23 mouse cellular contexts compared by ENCODE assay signal in the genomic region with DNA sequence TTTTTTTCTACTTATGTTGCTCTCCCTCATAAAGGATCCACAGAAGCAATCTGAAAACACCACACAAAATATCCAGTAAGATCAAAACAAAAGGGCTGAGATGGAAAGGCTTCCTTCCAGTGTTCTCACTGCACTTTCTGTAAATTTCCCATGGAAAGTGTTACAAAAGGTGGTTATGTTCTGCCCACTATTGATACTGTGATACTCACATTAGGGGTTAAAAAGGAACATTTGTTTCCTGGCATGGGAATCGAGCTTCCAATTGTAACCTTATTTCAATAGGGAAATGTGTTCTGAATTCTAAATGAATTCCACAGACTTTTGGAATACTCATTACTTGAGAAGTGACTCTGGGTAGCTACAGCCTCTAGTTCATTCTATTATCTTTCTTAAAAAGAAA. TPM values are rescaled to one million over a fixed set of nuclear protein-coding genes. Genes with fewer than 3 reads are reported as not detected.
DNase-seq lines count a peak whose midpoint lies in the region; ATAC-seq and TF ChIP-seq lines count a peak whose summit lies in the region.
"Had no signal": no experiment of that assay in that cellular context is flagged by ENCODE, and none has a peak within 500 bp of the region (broad histone marks: within the 10 kb centered on the region; RNA-seq: fewer than 3 reads in every experiment).

No protein-coding gene starts in this region.

- H3K4me2 ChIP-seq in hindbrain, embryonic 12.5 days (replicated peaks) = no peak overlapping the region
- H3K4me2 ChIP-seq in hindbrain, postnatal 0 days (ENCODE audit: low read depth, low read length) = no peak overlapping the region
- no peak overlapping the region for H3K4me2 ChIP-seq in neural tube, embryonic 15.5 days
- H3K4me2 ChIP-seq in heart, embryonic 12.5 days = no peak overlapping the region

- intact Hi-C loops in left cerebral cortex, adult 2 months (cut with DNase I) = no loop called here
- intact Hi-C loops in left cerebral cortex, postnatal 14 days (cut with DNase I) = no loop called here

- H3K9ac ChIP-seq in hindbrain, embryonic 12.5 days = no peak overlapping the region
- no peak overlapping the region for H3K9ac ChIP-seq in hindbrain, postnatal 0 days (replicated peaks; ENCODE audit: low read length)
- H3K9ac ChIP-seq in neural tube, embryonic 15.5 days (replicated peaks) = no peak overlapping the region
- no peak overlapping the region for H3K9ac ChIP-seq in heart, embryonic 12.5 days
- H3K9ac ChIP-seq: liver, postnatal 0 days had no signal

- no peak for TF ChIP-seq CTCF in left cerebral cortex, adult 2 months (IDR thresholded peaks at IDR 0.05)
- TF ChIP-seq CTCF in hindbrain, postnatal 0 days (IDR thresholded peaks at IDR 0.05; ENCODE audit: low read depth) = no peak

- 37% methylated on average over 1 of the region's 1 CpGs for WGBS in hindbrain, embryonic 12.5 days
- 20% methylated on average over 1 of the region's 1 CpGs for WGBS in hindbrain, postnatal 0 days
- WGBS in neural tube, embryonic 15.5 days = 14% methylated on average over 1 of the region's 1 CpGs
- WGBS in heart, embryonic 12.5 days = 74% methylated on average over 1 of the region's 1 CpGs

- peak overlapping the region; percentile 7; the same call in 1 of the 2 replicates for H3K27ac ChIP-seq in left cerebral cortex, adult 2 months
- H3K27ac ChIP-seq in hindbrain, embryonic 12.5 days = peak overlapping the region; percentile 70; the same call in 1 of the 2 replicates
- H3K27ac ChIP-seq in hindbrain, postnatal 0 days = peak overlapping the region; percentile 52
- H3K27ac ChIP-seq in neural tube, embryonic 15.5 days (replicated peaks) = peak overlapping the region; percentile 67
- no peak overlapping the region for H3K27ac ChIP-seq in heart, embryonic 12.5 days (ENCODE audit: poor library complexity, severe bottlenecking)
- H3K27ac ChIP-seq: embryonic facial prominence, embryonic 10.5 days; kidney, postnatal 0 days; limb, embryonic 10.5 days; stomach, postnatal 0 days had no signal

- DNase-seq in left cerebral cortex, adult 2 months (ENCODE audit: extremely low spot score in 1 of 2, low spot score in 2 of 2) = no peak
- no peak for DNase-seq in left cerebral cortex, postnatal 14 days (ENCODE audit: low spot score in 2 of 2)
- peak; percentile 42 for DNase-seq in hindbrain, postnatal 0 days (ENCODE audit: low spot score)
- no peak for DNase-seq in kidney, postnatal 25 days
- DNase-seq: cerebellum, adult 2 months; gastrocnemius, postnatal 14 days; kidney, adult 18-20 months; liver, postnatal 0 days; lung, postnatal 10 days; retina, postnatal 1 day had no signal

- H3K36me3 ChIP-seq in hindbrain, embryonic 12.5 days = peaks cover 82% of the 10 kb centered on the region
- peaks cover 74% of the 10 kb centered on the region for H3K36me3 ChIP-seq in hindbrain, postnatal 0 days (ENCODE audit: insufficient read depth, low read length)
- peaks cover 82% of the 10 kb centered on the region for H3K36me3 ChIP-seq in neural tube, embryonic 15.5 days
- peaks cover 90% of the 10 kb centered on the region for H3K36me3 ChIP-seq in heart, embryonic 12.5 days

- peak; percentile 64 for ATAC-seq in hindbrain, embryonic 12.5 days (ENCODE audit: low FRiP score)
- ATAC-seq in hindbrain, postnatal 0 days = no peak
- ATAC-seq in neural tube, embryonic 15.5 days (ENCODE audit: low FRiP score) = no peak
- no peak for ATAC-seq in heart, embryonic 12.5 days (ENCODE audit: insufficient number of reproducible peaks, low FRiP score)
- ATAC-seq: liver, postnatal 0 days had no signal

- no peak overlapping the region for H3K4me3 ChIP-seq in left cerebral cortex, adult 2 months
- H3K4me3 ChIP-seq in hindbrain, embryonic 12.5 days = no peak overlapping the region
- no peak overlapping the region for H3K4me3 ChIP-seq in hindbrain, postnatal 0 days (ENCODE audit: low read length)
- H3K4me3 ChIP-seq in neural tube, embryonic 15.5 days (replicated peaks) = no peak overlapping the region
- H3K4me3 ChIP-seq in heart, embryonic 12.5 days = no peak overlapping the region
- H3K4me3 ChIP-seq: embryonic facial prominence, embryonic 10.5 days; limb, embryonic 10.5 days had no signal

- no peaks in the 10 kb centered on the region for H3K9me3 ChIP-seq in hindbrain, embryonic 12.5 days (replicated peaks)
- H3K9me3 ChIP-seq in hindbrain, postnatal 0 days (ENCODE audit: low read length) = no peaks in the 10 kb centered on the region
- no peaks in the 10 kb centered on the region for H3K9me3 ChIP-seq in neural tube, embryonic 15.5 days (replicated peaks)
- no peaks in the 10 kb centered on the region for H3K9me3 ChIP-seq in heart, embryonic 12.5 days (replicated peaks)
- H3K9me3 ChIP-seq: embryonic facial prominence, embryonic 10.5 days; limb, embryonic 10.5 days had no signal

- peaks cover 2% of the 10 kb centered on the region; the same call in 1 of the 2 replicates for H3K4me1 ChIP-seq in hindbrain, embryonic 12.5 days
- H3K4me1 ChIP-seq in hindbrain, postnatal 0 days (ENCODE audit: insufficient read depth, low read length) = no peaks in the 10 kb centered on the region
- H3K4me1 ChIP-seq in neural tube, embryonic 15.5 days = no peaks in the 10 kb centered on the region
- no peaks in the 10 kb centered on the region for H3K4me1 ChIP-seq in heart, embryonic 12.5 days (replicated peaks)
- H3K4me1 ChIP-seq: embryonic facial prominence, embryonic 10.5 days; limb, embryonic 10.5 days had no signal

- no peaks in the 10 kb centered on the region for H3K27me3 ChIP-seq in hindbrain, embryonic 12.5 days
- no peaks in the 10 kb centered on the region for H3K27me3 ChIP-seq in hindbrain, postnatal 0 days (ENCODE audit: insufficient read depth, low read length)
- no peaks in the 10 kb centered on the region for H3K27me3 ChIP-seq in neural tube, embryonic 15.5 days (replicated peaks)
- no peaks in the 10 kb centered on the region for H3K27me3 ChIP-seq in heart, embryonic 12.5 days (replicated peaks)

RNA-seq across cellular contexts. Expression of a gene that starts 42.0 kb away (rescaled TPM):
- under 1 TPM; 0.30 to 0.48 TPM for total RNA-seq in left cerebral cortex, adult 2 months (2021)
- total RNA-seq in left cerebral cortex, postnatal 14 days (2021) = under 1 TPM; 0.24 to 0.30 TPM
- 0.36 TPM in 1 of 2 replicates, not detected in the other for polyA plus RNA-seq in hindbrain, embryonic 12.5 days (2016; fragmentation: Nextera tagmentation; extraction: Ambion mirVana)
- 0.10 and 0.18 TPM in 2 replicates for total RNA-seq in hindbrain, postnatal 0 days (2014; rRNA removed)
- 0.32 and 0.44 TPM in 2 replicates for polyA plus RNA-seq in hindbrain, postnatal 0 days (2015; fragmentation: Nextera tagmentation; extraction: Ambion mirVana)
- 0.20 and 0.43 TPM in 2 replicates for polyA plus RNA-seq in neural tube, embryonic 15.5 days (2015; fragmentation: Nextera tagmentation; extraction: Ambion mirVana)
- 0.14 and 0.31 TPM in 2 replicates for polyA plus RNA-seq in heart, embryonic 12.5 days (2016; fragmentation: Nextera tagmentation; extraction: Ambion mirVana)
- total RNA-seq: adrenal gland, adult 18-20 months; adrenal gland, postnatal 4 days; common myeloid progenitor, adult 5-6 weeks; layer of hippocampus, adult 18-20 months; liver, adult 2 months had no signal
- polyA plus RNA-seq: embryonic facial prominence, embryonic 10.5 days; heart, postnatal 0 days; liver, adult 2 months had no signal
